Mouse (Mus musculus): ENCODE measurements at regions not wholly inside any gene's neighbourhood (a gene's known extent, or its start where the extent isn't known, plus 50 kb on each side); places are given as distances from the start of the nearest gene placed in this dataset.

GRCm38 (mm10) chr8:113066170-113066708 lies 496.4 kb downstream of the Cntnap4 start:
- no peak for TF ChIP-seq EP300 (IDR thresholded peaks at IDR 0.05; ENCODE audit: insufficient read depth, low read depth, low read length)
- TF ChIP-seq POLR2A (IDR thresholded peaks at IDR 0.05; ENCODE audit: insufficient read depth, low read length): no peak
- TF ChIP-seq CTCF (IDR thresholded peaks at IDR 0.05; ENCODE audit: low read depth, low read length): no peak
- H3K4me1 ChIP-seq (ENCODE audit: control insufficient read depth, insufficient read depth, low read length): no peaks in the 10 kb centered on the region
- no peaks in the 10 kb centered on the region for H3K9me3 ChIP-seq (replicated peaks; ENCODE audit: control insufficient read depth, insufficient read depth, low read length, poor library complexity, severe bottlenecking)
- no peaks in the 10 kb centered on the region for H3K27me3 ChIP-seq (ENCODE audit: control insufficient read depth, insufficient read depth, low read length, poor library complexity, severe bottlenecking)
- no peak overlapping the region for H3K4me3 ChIP-seq (ENCODE audit: low read depth, low read length)
- no peak overlapping the region for H3K9ac ChIP-seq (ENCODE audit: low read depth, poor library complexity, severe bottlenecking)
- H3K27ac ChIP-seq (ENCODE audit: insufficient read depth, low read length): no peak overlapping the region
- H3K36me3 ChIP-seq (ENCODE audit: control insufficient read depth, insufficient read depth, low read length, poor library complexity, severe bottlenecking): no peaks in the 10 kb centered on the region

- TF ChIP-seq POLR2A (IDR thresholded peaks at IDR 0.05; ENCODE audit: insufficient read depth, low read length): no peak
- no peak for TF ChIP-seq CTCF (IDR thresholded peaks at IDR 0.05; ENCODE audit: low read depth, low read length)
- no peak for TF ChIP-seq EP300 (IDR thresholded peaks at IDR 0.05; ENCODE audit: insufficient read depth, low read depth, low read length)
- Histone ChIP-seq H3K36me3 (ENCODE audit: control insufficient read depth, insufficient read depth, low read length, poor library complexity, severe bottlenecking) (no peaks in the 10 kb centered on the region), H3K4me3 (ENCODE audit: low read depth, low read length) (no peak overlapping the region), H3K27me3 (ENCODE audit: control insufficient read depth, insufficient read depth, low read length, poor library complexity, severe bottlenecking) (no peaks in the 10 kb centered on the region), H3K9me3 (replicated peaks; ENCODE audit: control insufficient read depth, insufficient read depth, low read length, poor library complexity, severe bottlenecking) (no peaks in the 10 kb centered on the region), H3K27ac (ENCODE audit: insufficient read depth, low read length) (no peak overlapping the region), H3K4me1 (ENCODE audit: control insufficient read depth, insufficient read depth, low read length) (peaks cover 2% of the 10 kb centered on the region), H3K9ac (ENCODE audit: low read depth, poor library complexity, severe bottlenecking) (no peak overlapping the region)
Observed at GRCm38 (mm10) chr8:113083976-113084375, 514.1 kb downstream of the Cntnap4 start.

GRCm38 (mm10) chr8:113087586-113087985 lies 517.7 kb downstream of the Cntnap4 start:
- Histone ChIP-seq H3K27ac (ENCODE audit: insufficient read depth, low read length) (no peak overlapping the region), H3K9me3 (replicated peaks; ENCODE audit: control insufficient read depth, insufficient read depth, low read length, poor library complexity, severe bottlenecking) (no peaks in the 10 kb centered on the region), H3K4me3 (ENCODE audit: low read depth, low read length) (no peak overlapping the region), H3K4me1 (ENCODE audit: control insufficient read depth, insufficient read depth, low read length) (peaks cover 2% of the 10 kb centered on the region), H3K27me3 (ENCODE audit: control insufficient read depth, insufficient read depth, low read length, poor library complexity, severe bottlenecking) (no peaks in the 10 kb centered on the region), H3K36me3 (ENCODE audit: control insufficient read depth, insufficient read depth, low read length, poor library complexity, severe bottlenecking) (no peaks in the 10 kb centered on the region), H3K9ac (ENCODE audit: low read depth, poor library complexity, severe bottlenecking) (no peak overlapping the region)
- no peak for TF ChIP-seq POLR2A (IDR thresholded peaks at IDR 0.05; ENCODE audit: insufficient read depth, low read length)
- no peak for TF ChIP-seq CTCF (IDR thresholded peaks at IDR 0.05; ENCODE audit: low read depth, low read length)
- TF ChIP-seq EP300 (IDR thresholded peaks at IDR 0.05; ENCODE audit: insufficient read depth, low read depth, low read length): no peak

DNA sequence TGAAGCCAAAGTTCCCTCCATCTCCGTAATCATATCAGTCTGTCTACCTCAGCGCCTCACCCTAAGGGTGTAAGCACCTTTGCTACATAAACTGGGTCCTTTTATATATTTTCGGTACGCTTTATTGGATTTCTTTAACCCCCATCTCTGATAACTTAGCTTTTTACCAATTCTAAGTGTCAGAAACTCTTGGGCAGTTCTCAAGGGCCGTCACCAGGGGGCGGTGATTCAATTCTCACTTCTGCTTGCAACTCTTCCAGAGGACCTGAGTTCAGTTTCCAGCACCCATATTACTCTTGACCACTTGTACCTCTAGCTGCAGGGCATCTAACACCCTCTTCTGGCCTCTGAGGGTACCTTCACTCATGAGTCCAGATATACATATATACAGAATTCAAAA lies 523.7 kb upstream of the Mon1b start:
- no peak overlapping the region for H3K4me3 ChIP-seq (ENCODE audit: low read depth, low read length)
- H3K27me3 ChIP-seq (ENCODE audit: control insufficient read depth, insufficient read depth, low read length, poor library complexity, severe bottlenecking): no peaks in the 10 kb centered on the region; the same call in 1 of the 2 replicates
- no peaks in the 10 kb centered on the region for H3K36me3 ChIP-seq (ENCODE audit: control insufficient read depth, insufficient read depth, low read length, poor library complexity, severe bottlenecking)
- H3K9ac ChIP-seq (ENCODE audit: low read depth, poor library complexity, severe bottlenecking): no peak overlapping the region
- TF ChIP-seq POLR2A (IDR thresholded peaks at IDR 0.05; ENCODE audit: insufficient read depth, low read length) (no peak), EP300 (IDR thresholded peaks at IDR 0.05; ENCODE audit: insufficient read depth, low read depth, low read length) (no peak), CTCF (IDR thresholded peaks at IDR 0.05; ENCODE audit: low read depth, low read length) (peak; percentile 31)
- H3K4me1 ChIP-seq (ENCODE audit: control insufficient read depth, insufficient read depth, low read length): no peaks in the 10 kb centered on the region
- H3K9me3 ChIP-seq (replicated peaks; ENCODE audit: control insufficient read depth, insufficient read depth, low read length, poor library complexity, severe bottlenecking): no peaks in the 10 kb centered on the region
- H3K27ac ChIP-seq (ENCODE audit: insufficient read depth, low read length): no peak overlapping the region

GRCm38 (mm10) chr8:113114165-113114700 lies 521.2 kb upstream of the Mon1b start:
- no peaks in the 10 kb centered on the region for H3K9me3 ChIP-seq (replicated peaks; ENCODE audit: control insufficient read depth, insufficient read depth, low read length, poor library complexity, severe bottlenecking)
- H3K9ac ChIP-seq (ENCODE audit: low read depth, poor library complexity, severe bottlenecking): no peak overlapping the region
- TF ChIP-seq POLR2A (IDR thresholded peaks at IDR 0.05; ENCODE audit: insufficient read depth, low read length): no peak
- no peak for TF ChIP-seq EP300 (IDR thresholded peaks at IDR 0.05; ENCODE audit: insufficient read depth, low read depth, low read length)
- TF ChIP-seq CTCF (IDR thresholded peaks at IDR 0.05; ENCODE audit: low read depth, low read length): no peak
- no peaks in the 10 kb centered on the region for H3K36me3 ChIP-seq (ENCODE audit: control insufficient read depth, insufficient read depth, low read length, poor library complexity, severe bottlenecking)
- H3K27ac ChIP-seq (ENCODE audit: insufficient read depth, low read length): no peak overlapping the region
- no peaks in the 10 kb centered on the region for H3K4me1 ChIP-seq (ENCODE audit: control insufficient read depth, insufficient read depth, low read length)
- H3K4me3 ChIP-seq (ENCODE audit: low read depth, low read length): no peak overlapping the region
- no peaks in the 10 kb centered on the region; the same call in 1 of the 2 replicates for H3K27me3 ChIP-seq (ENCODE audit: control insufficient read depth, insufficient read depth, low read length, poor library complexity, severe bottlenecking)

DNA sequence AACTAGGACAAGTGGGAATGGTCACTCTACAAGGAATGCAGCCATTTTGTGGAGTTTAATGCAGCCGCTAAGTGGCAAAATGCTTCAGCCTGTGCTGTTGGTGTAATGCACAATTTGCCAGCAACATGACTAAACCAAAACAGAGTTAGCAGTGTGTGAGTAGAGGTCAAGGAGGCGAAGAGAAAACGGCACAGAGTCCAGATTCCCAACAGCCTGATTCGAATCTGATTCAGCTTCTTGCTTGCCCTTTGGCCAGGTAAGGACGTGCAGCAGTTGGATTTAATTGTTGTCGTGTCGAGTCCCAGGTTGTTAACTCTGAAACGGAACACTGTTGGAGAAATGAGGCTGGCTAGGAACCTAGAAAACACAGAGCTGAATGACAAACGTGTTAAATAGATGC lies 518.1 kb upstream of the Mon1b start:
- Histone ChIP-seq H3K9me3 (replicated peaks; ENCODE audit: control insufficient read depth, insufficient read depth, low read length, poor library complexity, severe bottlenecking) (no peaks in the 10 kb centered on the region), H3K9ac (ENCODE audit: low read depth, poor library complexity, severe bottlenecking) (no peak overlapping the region), H3K36me3 (ENCODE audit: control insufficient read depth, insufficient read depth, low read length, poor library complexity, severe bottlenecking) (no peaks in the 10 kb centered on the region), H3K27me3 (ENCODE audit: control insufficient read depth, insufficient read depth, low read length, poor library complexity, severe bottlenecking) (no peaks in the 10 kb centered on the region; the same call in 1 of the 2 replicates), H3K4me1 (ENCODE audit: control insufficient read depth, insufficient read depth, low read length) (no peaks in the 10 kb centered on the region), H3K27ac (ENCODE audit: insufficient read depth, low read length) (no peak overlapping the region), H3K4me3 (ENCODE audit: low read depth, low read length) (no peak overlapping the region)
- TF ChIP-seq EP300 (IDR thresholded peaks at IDR 0.05; ENCODE audit: insufficient read depth, low read depth, low read length) (no peak), CTCF (IDR thresholded peaks at IDR 0.05; ENCODE audit: low read depth, low read length) (no peak), POLR2A (IDR thresholded peaks at IDR 0.05; ENCODE audit: insufficient read depth, low read length) (no peak)
